Mouse (Mus musculus) small intestine, adult 2 months (tissue): ENCODE results near the gene Kif1bp. TPM values are rescaled to one million over a fixed set of nuclear protein-coding genes. Genes with fewer than 3 reads are reported as not detected.
"Not testable (repeated sequence)": the region's sequence is repeated elsewhere in the genome, so short reads cannot be mapped to it uniquely, and the experiment has no call there.

ENCODE experiments used
- H3K27ac ChIP-seq: fragments of 200-500 bp; 2 replicates; pipeline ENCODE4 v1.5.1; 2012; ENCODE audit warnings: low read depth, low read length, control low read depth, inconsistent platforms; ENCODE audit not compliant: insufficient read depth
- H3K27me3 ChIP-seq: fragments of 200-500 bp; 2 replicates; pipeline ENCODE4 v1.6.1; 2012; ENCODE audit warnings: mild to moderate bottlenecking, moderate library complexity, low read length, inconsistent platforms; ENCODE audit not compliant: control insufficient read depth, insufficient read depth
- H3K36me3 ChIP-seq: fragments of 200-500 bp; 2 replicates; pipeline ENCODE4 v1.6.1; 2012; ENCODE audit warnings: mild to moderate bottlenecking, low read length, control low read depth, inconsistent platforms; ENCODE audit not compliant: control insufficient read depth, insufficient read depth
- H3K4me1 ChIP-seq: fragments of 200-500 bp; 2 replicates; pipeline ENCODE4 v1.6.1; 2012; ENCODE audit warnings: low read length, inconsistent platforms, mixed read lengths; ENCODE audit not compliant: control insufficient read depth, insufficient read depth, insufficient read length
- H3K4me3 ChIP-seq: fragments of 200-500 bp; 2 replicates; pipeline ENCODE4 v1.5.1; 2012; ENCODE audit warnings: low read depth, mild to moderate bottlenecking, control low read depth, inconsistent platforms, low read length, moderate library complexity
- CTCF ChIP-seq: fragments of 200-500 bp; IDR thresholded peaks from 2 replicates; pipeline ENCODE4 v1.5.1; 2012; ENCODE audit warnings: low read depth, mild to moderate bottlenecking, control low read depth, inconsistent platforms, low read length, moderate library complexity, mixed read lengths; ENCODE audit not compliant: insufficient replicate concordance, insufficient read length; ENCODE audit errors: extremely low read depth
- POLR2A ChIP-seq: fragments of 200-500 bp; IDR thresholded peaks from 2 replicates; pipeline ENCODE4 v1.6.1; 2012; ENCODE audit warnings: low read depth, mild to moderate bottlenecking, control low read depth, inconsistent platforms, low read length, moderate library complexity
- WGBS: fragments of 180-500 bp; shearing (Covaris S2); methylation state at CpG from one replicate; pipeline ENCODE4 v1.1.7; 2018; 5-methylcytosine and 5-hydroxymethylcytosine counted together
- polyA plus RNA-seq: library from polyadenylated mRNA; depleted of rRNA; stranded (reverse); fragments of >200 nt; gene quantifications from 2 replicates; pipeline ENCODE4 v1.2.3, GENCODE M21; 2012; rRNA removed

Gene Kif1bp
- polyA plus RNA-seq, 1 experiment: 21.0 TPM

GRCm38 (mm10) chr10:62501951-62502350 lies 76.3 kb downstream of the Kif1bp start:
- TF ChIP-seq CTCF (no peak), POLR2A (no peak)

GRCm38 (mm10) chr10:62500916-62501615 lies 77.2 kb downstream of the Kif1bp start:
- Histone ChIP-seq H3K27me3 (no peaks in the 10 kb centered on the region), H3K4me3 (no peak overlapping the region), H3K27ac (peak overlapping the region; percentile 33; the same call in 1 of the 2 replicates), H3K4me1 (peaks cover 7% of the 10 kb centered on the region; the same call in 1 of the 2 replicates), H3K36me3 (no peaks in the 10 kb centered on the region)
- TF ChIP-seq POLR2A: no peak
- no peak for TF ChIP-seq CTCF
- WGBS: 72% methylated on average over 9 of the region's 9 CpGs

More at GRCm38 (mm10) chr10:62501951-62502350, 76.3 kb downstream of the Kif1bp start:
- WGBS: 60% methylated on average over 7 of the region's 7 CpGs
- H3K36me3 ChIP-seq: no peaks in the 10 kb centered on the region
- H3K4me3 ChIP-seq: no peak overlapping the region
- H3K4me1 ChIP-seq: peaks cover 7% of the 10 kb centered on the region; the same call in 1 of the 2 replicates
- H3K27me3 ChIP-seq: no peaks in the 10 kb centered on the region
- 0 out of 2 replicates have a peak overlapping the region, but pooled peaks have one; percentile 3 for H3K27ac ChIP-seq

GRCm38 (mm10) chr10:62500088-62500915 lies 78.0 kb downstream of the Kif1bp start:
- H3K27ac ChIP-seq: peak overlapping the region; percentile 33; the same call in 1 of the 2 replicates
- 22% methylated on average over 15 of the region's 15 CpGs for WGBS
- TF ChIP-seq CTCF (peak; percentile 78; the same call in 1 of the 2 replicates), POLR2A (no peak)
- no peaks in the 10 kb centered on the region for H3K36me3 ChIP-seq
- no peaks in the 10 kb centered on the region for H3K27me3 ChIP-seq
- H3K4me3 ChIP-seq: no peak overlapping the region
- peaks cover 7% of the 10 kb centered on the region; the same call in 1 of the 2 replicates for H3K4me1 ChIP-seq

GRCm38 (mm10) chr10:62491681-62492080 lies 86.6 kb downstream of the Kif1bp start:
- peak overlapping the region; percentile 27; the same call in 1 of the 2 replicates for H3K27ac ChIP-seq
- H3K36me3 ChIP-seq, H3K4me1 ChIP-seq, H3K4me3 ChIP-seq, H3K27me3 ChIP-seq: not testable (repeated sequence)
- 48% methylated on average over 3 of the region's 3 CpGs for WGBS

Other genes starting within 250 kb of the Kif1bp start
- gene Hk1, start 198.5 kb downstream of the Kif1bp start, polyA plus RNA-seq: 9.4 and 10.0 TPM in 2 replicates
- 44.7 and 137 TPM in 2 replicates for gene Hkdc1, start 156.0 kb downstream of the Kif1bp start, polyA plus RNA-seq
- 0.05 TPM in 1 of 2 replicates, not detected in the other for gene 4930507D05Rik, start 129.0 kb downstream of the Kif1bp start, polyA plus RNA-seq
- gene Supv3l1, start 128.7 kb downstream of the Kif1bp start, polyA plus RNA-seq: 8.4 and 10.9 TPM in 2 replicates
- 1.3 and 3.2 TPM in 2 replicates for gene Vps26a, start 91.7 kb downstream of the Kif1bp start, polyA plus RNA-seq
- 6.5 and 8.2 TPM in 2 replicates for gene Srgn, start 51.0 kb downstream of the Kif1bp start, polyA plus RNA-seq
- gene Ddx21, start 23.8 kb upstream of the Kif1bp start, polyA plus RNA-seq: 1.9 and 2.3 TPM in 2 replicates
- 1.3 and 2.8 TPM in 2 replicates for gene Ddx50, start 72.8 kb upstream of the Kif1bp start, polyA plus RNA-seq
- gene Stox1, start 147.7 kb upstream of the Kif1bp start, polyA plus RNA-seq: 0.11 and 0.14 TPM in 2 replicates
- gene Ccar1, start 213.8 kb upstream of the Kif1bp start, polyA plus RNA-seq: 46.4 and 77.7 TPM in 2 replicates